Mouse (Mus musculus): ENCODE measurements at regions not wholly inside any gene's neighbourhood (a gene's known extent, or its start where the extent isn't known, plus 50 kb on each side); places are given as distances from the start of the nearest gene placed in this dataset.

DNA sequence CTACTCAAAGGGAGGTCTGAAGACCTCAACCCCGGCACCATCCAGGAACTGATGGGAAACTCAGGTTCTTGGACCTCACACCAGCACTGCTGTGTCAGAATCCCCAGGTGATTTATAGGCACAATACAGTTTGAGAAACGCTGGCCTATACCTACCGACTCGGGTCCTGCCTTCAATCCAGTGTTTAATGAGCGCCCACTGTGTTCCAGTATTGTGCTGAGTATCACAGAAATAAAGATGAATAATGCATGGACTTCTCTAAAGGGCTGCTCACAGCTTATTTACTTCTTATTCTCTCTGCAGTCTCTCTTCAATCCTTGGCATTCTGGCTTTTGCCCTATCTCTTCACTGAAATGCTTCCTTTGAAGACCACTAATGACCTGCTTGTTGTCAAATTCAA lies 146.8 kb upstream of the 9630041A04Rik start:
- WGBS: 74% methylated on average over 5 of the region's 5 CpGs
- Histone ChIP-seq H3K9me3 (replicated peaks; ENCODE audit: control insufficient read depth, low read length) (no peaks in the 10 kb centered on the region), H3K36me3 (replicated peaks; ENCODE audit: control insufficient read depth, insufficient read depth, low read length) (no peaks in the 10 kb centered on the region), H3K27me3 (ENCODE audit: control insufficient read depth, insufficient read depth, low read length) (no peaks in the 10 kb centered on the region), H3K4me3 (ENCODE audit: low read depth, low read length) (no peak overlapping the region), H3K27ac (ENCODE audit: low read depth) (no peak overlapping the region), H3K9ac (replicated peaks; ENCODE audit: low read depth, low read length) (no peak overlapping the region), H3K4me2 (ENCODE audit: low read depth, low read length) (no peak overlapping the region), H3K4me1 (ENCODE audit: control insufficient read depth, insufficient read depth) (no peaks in the 10 kb centered on the region)
- TF ChIP-seq EP300 (IDR thresholded peaks at IDR 0.05; ENCODE audit: low read depth) (no peak), CTCF (IDR thresholded peaks at IDR 0.05; ENCODE audit: low read depth) (no peak)
- DNase-seq (ENCODE audit: low spot score): no peak
- ATAC-seq (ENCODE audit: insufficient read depth, low read depth): no peak

DNA sequence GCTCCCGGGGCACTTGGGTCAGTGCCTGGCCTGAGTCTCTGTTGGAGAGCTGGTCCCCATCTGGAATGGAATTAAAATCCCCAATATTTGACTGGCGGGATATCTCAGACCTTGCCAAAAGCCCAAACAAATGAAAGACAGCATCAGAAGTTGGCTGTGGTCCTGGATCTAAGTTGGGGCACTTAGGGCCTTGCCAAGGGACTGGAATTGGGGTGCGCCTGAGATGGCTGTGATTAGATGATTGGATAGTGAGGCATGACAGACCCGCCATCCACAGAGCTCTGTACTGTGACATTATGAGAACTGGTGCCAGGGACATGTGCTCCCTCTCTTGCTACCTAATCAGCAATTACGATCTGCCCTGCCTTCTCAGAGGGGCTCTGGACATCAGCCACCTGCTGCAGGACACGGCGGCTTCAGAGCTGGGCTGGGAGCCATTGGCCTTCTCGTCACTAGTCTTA lies 151.0 kb upstream of the 9630041A04Rik start:
- no peak overlapping the region for H3K4me2 ChIP-seq (ENCODE audit: low read depth, low read length)
- no peaks in the 10 kb centered on the region for H3K9me3 ChIP-seq (replicated peaks; ENCODE audit: control insufficient read depth, low read length)
- H3K36me3 ChIP-seq (replicated peaks; ENCODE audit: control insufficient read depth, insufficient read depth, low read length): no peaks in the 10 kb centered on the region
- no peak overlapping the region for H3K4me3 ChIP-seq (ENCODE audit: low read depth, low read length)
- H3K4me1 ChIP-seq (ENCODE audit: control insufficient read depth, insufficient read depth): no peaks in the 10 kb centered on the region
- H3K27ac ChIP-seq (ENCODE audit: low read depth): no peak overlapping the region
- DNase-seq (ENCODE audit: low spot score) (no peak), ATAC-seq (ENCODE audit: insufficient read depth, low read depth) (no peak)
- no peak overlapping the region for H3K9ac ChIP-seq (replicated peaks; ENCODE audit: low read depth, low read length)
- TF ChIP-seq CTCF (IDR thresholded peaks at IDR 0.05; ENCODE audit: low read depth) (no peak), EP300 (IDR thresholded peaks at IDR 0.05; ENCODE audit: low read depth) (no peak)
- 74% methylated on average over 8 of the region's 8 CpGs for WGBS
- no peaks in the 10 kb centered on the region for H3K27me3 ChIP-seq (ENCODE audit: control insufficient read depth, insufficient read depth, low read length)

DNA sequence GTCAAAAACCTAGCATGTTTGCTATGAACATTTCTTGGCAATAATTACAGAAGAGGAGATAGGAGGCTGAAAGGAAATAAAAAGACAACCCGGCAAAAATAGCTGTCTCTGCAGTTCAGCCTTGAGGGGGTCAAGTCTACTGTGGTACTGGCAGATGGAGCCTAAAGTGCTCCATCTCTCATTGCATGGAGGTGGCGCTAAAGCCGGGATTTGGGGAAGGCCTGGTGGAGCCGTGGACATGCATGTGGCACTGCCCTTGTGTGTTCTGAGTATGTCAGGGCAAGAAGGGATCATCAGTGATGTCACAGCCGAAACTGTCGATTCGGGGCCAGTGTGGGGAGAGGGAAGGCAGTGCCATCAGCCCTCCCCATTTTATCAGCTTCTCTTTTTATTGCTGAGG lies 161.3 kb upstream of the 9630041A04Rik start:
- 65% methylated on average over 7 of the region's 7 CpGs for WGBS
- H3K4me3 ChIP-seq (ENCODE audit: low read depth, low read length): no peak overlapping the region
- DNase-seq (ENCODE audit: low spot score) (no peak), ATAC-seq (ENCODE audit: insufficient read depth, low read depth) (no peak)
- no peak overlapping the region for H3K4me2 ChIP-seq (ENCODE audit: low read depth, low read length)
- no peaks in the 10 kb centered on the region for H3K9me3 ChIP-seq (replicated peaks; ENCODE audit: control insufficient read depth, low read length)
- no peaks in the 10 kb centered on the region for H3K4me1 ChIP-seq (ENCODE audit: control insufficient read depth, insufficient read depth)
- TF ChIP-seq CTCF (IDR thresholded peaks at IDR 0.05; ENCODE audit: low read depth): no peak
- TF ChIP-seq EP300 (IDR thresholded peaks at IDR 0.05; ENCODE audit: low read depth): no peak
- H3K36me3 ChIP-seq (replicated peaks; ENCODE audit: control insufficient read depth, insufficient read depth, low read length): no peaks in the 10 kb centered on the region
- peaks cover 6% of the 10 kb centered on the region; the same call in 1 of the 2 replicates for H3K27me3 ChIP-seq (ENCODE audit: control insufficient read depth, insufficient read depth, low read length)
- no peak overlapping the region for H3K9ac ChIP-seq (replicated peaks; ENCODE audit: low read depth, low read length)
- no peak overlapping the region for H3K27ac ChIP-seq (ENCODE audit: low read depth)

DNA sequence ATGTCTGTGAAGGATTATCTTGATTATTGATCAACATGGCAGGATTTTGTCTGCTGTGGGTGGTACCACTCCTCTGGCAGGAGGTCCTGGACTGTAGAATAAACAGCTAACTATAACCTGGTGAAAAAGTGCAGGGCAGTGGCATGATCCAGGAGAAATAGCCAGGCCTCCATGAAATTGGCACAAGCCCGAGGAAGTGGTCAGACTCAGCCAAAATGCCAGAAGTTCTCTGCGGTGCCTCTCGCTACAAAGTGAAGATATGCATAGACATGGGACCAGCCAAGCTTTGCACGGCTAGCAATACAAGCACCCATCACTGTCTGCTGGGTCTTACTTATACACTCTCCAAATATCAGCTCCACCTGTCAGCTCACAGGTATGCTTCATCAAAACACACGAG lies 167.6 kb upstream of the 9630041A04Rik start:
- no peaks in the 10 kb centered on the region for H3K36me3 ChIP-seq (replicated peaks; ENCODE audit: control insufficient read depth, insufficient read depth, low read length)
- H3K4me2 ChIP-seq (ENCODE audit: low read depth, low read length): no peak overlapping the region
- H3K27ac ChIP-seq (ENCODE audit: low read depth): no peak overlapping the region
- DNase-seq (ENCODE audit: low spot score) (no peak), ATAC-seq (ENCODE audit: insufficient read depth, low read depth) (no peak)
- no peak for TF ChIP-seq EP300 (IDR thresholded peaks at IDR 0.05; ENCODE audit: low read depth)
- no peak for TF ChIP-seq CTCF (IDR thresholded peaks at IDR 0.05; ENCODE audit: low read depth)
- no peak overlapping the region for H3K9ac ChIP-seq (replicated peaks; ENCODE audit: low read depth, low read length)
- no peaks in the 10 kb centered on the region for H3K4me1 ChIP-seq (ENCODE audit: control insufficient read depth, insufficient read depth)
- 80% methylated on average over 5 of the region's 5 CpGs for WGBS
- no peak overlapping the region for H3K4me3 ChIP-seq (ENCODE audit: low read depth, low read length)
- no peaks in the 10 kb centered on the region for H3K9me3 ChIP-seq (replicated peaks; ENCODE audit: control insufficient read depth, low read length)
- H3K27me3 ChIP-seq (ENCODE audit: control insufficient read depth, insufficient read depth, low read length): peaks cover 16% of the 10 kb centered on the region

DNA sequence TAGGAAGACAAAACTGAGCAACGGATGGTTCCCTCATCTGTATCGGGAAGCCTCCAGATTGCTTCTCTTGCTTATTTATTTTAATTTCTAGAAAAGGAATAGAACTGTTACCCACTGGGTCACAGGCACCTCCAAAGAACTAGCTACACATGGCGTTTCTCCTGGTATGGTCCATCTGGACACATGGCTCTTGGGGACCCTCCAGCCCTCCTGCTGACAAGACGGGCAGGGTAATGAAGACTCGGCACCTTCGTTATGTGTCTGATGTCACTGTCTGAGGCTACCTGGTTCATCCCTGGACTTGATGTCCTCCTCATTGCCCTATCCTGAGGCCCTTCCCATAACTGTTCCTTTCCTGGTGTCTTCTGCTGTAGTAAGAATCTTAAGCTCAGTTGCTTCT lies 170.3 kb upstream of the 9630041A04Rik start:
- ATAC-seq (ENCODE audit: insufficient read depth, low read depth) (no peak), DNase-seq (ENCODE audit: low spot score) (no peak)
- H3K9ac ChIP-seq (replicated peaks; ENCODE audit: low read depth, low read length): no peak overlapping the region
- H3K4me2 ChIP-seq (ENCODE audit: low read depth, low read length): no peak overlapping the region
- no peaks in the 10 kb centered on the region for H3K4me1 ChIP-seq (ENCODE audit: control insufficient read depth, insufficient read depth)
- H3K27me3 ChIP-seq (ENCODE audit: control insufficient read depth, insufficient read depth, low read length): peaks cover 16% of the 10 kb centered on the region
- no peak overlapping the region for H3K27ac ChIP-seq (ENCODE audit: low read depth)
- TF ChIP-seq EP300 (IDR thresholded peaks at IDR 0.05; ENCODE audit: low read depth) (no peak), CTCF (IDR thresholded peaks at IDR 0.05; ENCODE audit: low read depth) (no peak)
- H3K9me3 ChIP-seq (replicated peaks; ENCODE audit: control insufficient read depth, low read length): no peaks in the 10 kb centered on the region
- no peak overlapping the region for H3K4me3 ChIP-seq (ENCODE audit: low read depth, low read length)
- H3K36me3 ChIP-seq (replicated peaks; ENCODE audit: control insufficient read depth, insufficient read depth, low read length): no peaks in the 10 kb centered on the region
- 85% methylated on average over 6 of the region's 6 CpGs for WGBS

DNA sequence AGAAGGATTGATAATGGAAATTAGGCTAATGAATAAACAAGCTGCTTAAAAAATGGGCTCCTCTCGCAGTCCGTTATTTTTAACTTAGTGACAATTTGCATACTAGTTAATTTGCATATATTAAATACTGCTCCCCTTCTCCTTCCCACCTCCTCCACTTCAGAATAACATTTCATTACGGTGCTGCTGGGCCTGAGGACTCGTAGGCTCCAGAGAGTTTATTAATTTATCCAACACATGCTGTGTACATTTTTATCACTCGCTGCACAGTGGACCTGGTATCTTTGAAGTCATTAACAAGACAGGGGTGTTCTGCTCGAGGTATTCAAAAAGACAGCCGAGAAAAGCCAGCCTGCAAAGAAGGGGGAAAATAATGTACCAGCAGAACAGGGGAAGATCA lies 170.7 kb upstream of the 9630041A04Rik start:
- Histone ChIP-seq H3K9me3 (replicated peaks; ENCODE audit: control insufficient read depth, low read length) (no peaks in the 10 kb centered on the region), H3K4me1 (ENCODE audit: control insufficient read depth, insufficient read depth) (no peaks in the 10 kb centered on the region)
- WGBS: 65% methylated on average over 7 of the region's 7 CpGs

More for the DNA sequence above, 170.7 kb upstream of the 9630041A04Rik start:
- H3K4me3 ChIP-seq (ENCODE audit: low read depth, low read length): no peak overlapping the region
- H3K27me3 ChIP-seq (ENCODE audit: control insufficient read depth, insufficient read depth, low read length): peaks cover 16% of the 10 kb centered on the region
- H3K9ac ChIP-seq (replicated peaks; ENCODE audit: low read depth, low read length): no peak overlapping the region
- TF ChIP-seq EP300 (IDR thresholded peaks at IDR 0.05; ENCODE audit: low read depth) (no peak), CTCF (IDR thresholded peaks at IDR 0.05; ENCODE audit: low read depth) (no peak)
- DNase-seq (ENCODE audit: low spot score): no peak
- H3K4me2 ChIP-seq (ENCODE audit: low read depth, low read length): no peak overlapping the region
- no peak overlapping the region for H3K27ac ChIP-seq (ENCODE audit: low read depth)
- H3K36me3 ChIP-seq (replicated peaks; ENCODE audit: control insufficient read depth, insufficient read depth, low read length): no peaks in the 10 kb centered on the region
- ATAC-seq (ENCODE audit: insufficient read depth, low read depth): no peak
